Mouse (Mus musculus): ENCODE data around the gene Mvk. TPM values are rescaled to one million over a fixed set of nuclear protein-coding genes. Genes with fewer than 3 reads are reported as not detected.

Gene Mvk
- total and polyA plus RNA-seq, 3 experiments: 33.5 to 37.7 TPM; not detected in 1

- no peak for DNase-seq (ENCODE audit: low read depth, low spot score)
- H3K36me3 ChIP-seq (ENCODE audit: control insufficient read depth in 1 of 2, insufficient read depth in 2 of 2, low read length in 2 of 2): no peaks in the 10 kb centered on the region; a peak in 1 of 4 replicates
- no peak overlapping the region for H3K4me3 ChIP-seq (ENCODE audit: control insufficient read depth in 1 of 2, insufficient read depth in 1 of 2, low read depth in 2 of 2, low read length in 2 of 2)
- no peaks in the 10 kb centered on the region for H3K79me2 ChIP-seq (ENCODE audit: control insufficient read depth, insufficient read depth, low read length, poor library complexity)
- H3K9ac ChIP-seq (ENCODE audit: control insufficient read depth, low read depth, low read length, poor library complexity, severe bottlenecking): no peak overlapping the region
- no peaks in the 10 kb centered on the region for H3K27me3 ChIP-seq (ENCODE audit: control insufficient read depth in 1 of 2, insufficient read depth in 2 of 2, low read length in 2 of 2)
- TF ChIP-seq CHD1 (IDR thresholded peaks at IDR 0.05; ENCODE audit: low read depth, low read length) (no peak), MYC (IDR thresholded peaks at IDR 0.05; ENCODE audit: low read depth, low read length) (no peak), TCF12 (IDR thresholded peaks at IDR 0.05; ENCODE audit: low read depth, low read length) (no peak), POLR2AphosphoS2 (IDR thresholded peaks at IDR 0.05; ENCODE audit: low read length) (no peak), SIN3A (IDR thresholded peaks at IDR 0.05; ENCODE audit: low read length) (no peak), RAD21 (IDR thresholded peaks at IDR 0.05; ENCODE audit: low read depth, low read length) (no peak), ZC3H11A (IDR thresholded peaks at IDR 0.05; ENCODE audit: low read depth, low read length) (no peak), BHLHE40 (IDR thresholded peaks at IDR 0.05; ENCODE audit: borderline replicate concordance, low read depth, low read length) (no peak), ZNF384 (IDR thresholded peaks at IDR 0.05; ENCODE audit: low read depth, low read length) (no peak), KAT2A (conservative IDR thresholded peaks at IDR 0.05; ENCODE audit: low read depth, low read length) (no peak), MXI1 (IDR thresholded peaks at IDR 0.05; ENCODE audit: low read depth, low read length) (no peak)
- no peaks in the 10 kb centered on the region for H3K9me3 ChIP-seq (replicated peaks; ENCODE audit: insufficient read depth, low read length)
- H3K27ac ChIP-seq (ENCODE audit: control insufficient read depth, low read depth, low read length): no peak overlapping the region
- H3K4me1 ChIP-seq (ENCODE audit: control insufficient read depth in 1 of 2, insufficient read depth in 2 of 2, low read length in 2 of 2): no peaks in the 10 kb centered on the region
These were observed 28.5 kb upstream of the Mvk start for GRCm38 (mm10) chr5:114415606-114416005.

- no peak for TF ChIP-seq ZMIZ1 (IDR thresholded peaks at IDR 0.05; ENCODE audit: low read depth, low read length)
- no peak for TF ChIP-seq GATA1 (IDR thresholded peaks at IDR 0.05; ENCODE audit: low read depth, low read length)
- TF ChIP-seq MYB (IDR thresholded peaks at IDR 0.05; ENCODE audit: low read depth, low read length): no peak
- no peak for TF ChIP-seq TBP (IDR thresholded peaks at IDR 0.05; ENCODE audit: low read depth, low read length)
- no peak for TF ChIP-seq KAT2A (conservative IDR thresholded peaks at IDR 0.05; ENCODE audit: low read depth, low read length)
- no peak for TF ChIP-seq EP300 (IDR thresholded peaks at IDR 0.05; ENCODE audit: low read depth in 1 of 2, low read length in 2 of 2)
- TF ChIP-seq E2F4 (IDR thresholded peaks at IDR 0.05; ENCODE audit: borderline replicate concordance, low read depth, low read length): no peak
- no peaks in the 10 kb centered on the region for H3K79me2 ChIP-seq (ENCODE audit: control insufficient read depth, insufficient read depth, low read length, poor library complexity)
- no peaks in the 10 kb centered on the region for H3K4me1 ChIP-seq (ENCODE audit: control insufficient read depth in 1 of 2, insufficient read depth in 2 of 2, low read length in 2 of 2)
- H3K4me3 ChIP-seq (ENCODE audit: control insufficient read depth in 1 of 2, insufficient read depth in 1 of 2, low read depth in 2 of 2, low read length in 2 of 2): no peak overlapping the region
- no peak overlapping the region for H3K9ac ChIP-seq (ENCODE audit: control insufficient read depth, low read depth, low read length, poor library complexity, severe bottlenecking)
- H3K36me3 ChIP-seq (ENCODE audit: control insufficient read depth in 1 of 2, insufficient read depth in 2 of 2, low read length in 2 of 2): no peaks in the 10 kb centered on the region; a peak in 1 of 4 replicates
- DNase-seq (ENCODE audit: low read depth, low spot score): no peak
- H3K27ac ChIP-seq (ENCODE audit: control insufficient read depth, low read depth, low read length): no peak overlapping the region
- no peaks in the 10 kb centered on the region for H3K9me3 ChIP-seq (replicated peaks; ENCODE audit: insufficient read depth, low read length)
- no peaks in the 10 kb centered on the region for H3K27me3 ChIP-seq (ENCODE audit: control insufficient read depth in 1 of 2, insufficient read depth in 2 of 2, low read length in 2 of 2)
These were observed 27.2 kb upstream of the Mvk start for GRCm38 (mm10) chr5:114416855-114417254.

Data from MEL (cell line).